Mouse (Mus musculus) heart, embryonic 14.5 days (tissue): ENCODE measurements at regions not wholly inside any gene's neighbourhood (a gene's known extent, or its start where the extent isn't known, plus 50 kb on each side); places are given as distances from the start of the nearest gene placed in this dataset.
A peak's percentile ranks its signal among the peaks of the same experiment; 100 is the strongest.

Source experiments
- ATAC-seq: fragments of 200-750 bp; cut with Nextera tagmentation; 2 replicates; pipeline ENCODE4 v1.8.0; 2017; ENCODE audit warnings: low read depth, moderate TSS enrichment; ENCODE audit not compliant: insufficient number of reproducible peaks, insufficient read depth, low FRiP score
- H3K27ac ChIP-seq, 2 experiments: fragments of 200-500 bp in 1 of 2; fragments of 300-500 bp in 1 of 2; sonication (generic) in 1 of 2; replicated peaks in 1 of 2; 2 replicates each; pipeline ENCODE4 v1.5.1; 2012 to 2014; ENCODE audit warnings: low read depth in 2 of 2, low read length in 2 of 2, control low read depth in 1 of 2, mild to moderate bottlenecking in 1 of 2, mixed read lengths in 1 of 2; ENCODE audit not compliant: control insufficient read depth in 1 of 2, insufficient read depth in 1 of 2
- H3K27me3 ChIP-seq: fragments of 300-500 bp; sonication (generic); 2 replicates; pipeline ENCODE4 v1.6.1; 2014; ENCODE audit warnings: mild to moderate bottlenecking, low read length, control low read depth; ENCODE audit not compliant: control insufficient read depth, insufficient read depth
- H3K36me3 ChIP-seq: fragments of 300-500 bp; sonication (generic); 2 replicates; pipeline ENCODE4 v1.6.1; 2014; ENCODE audit warnings: mild to moderate bottlenecking, control low read depth, low read length, mixed read lengths; ENCODE audit not compliant: control insufficient read depth, insufficient read depth
- H3K4me1 ChIP-seq, 2 experiments: fragments of 200-500 bp in 1 of 2; fragments of 300-500 bp in 1 of 2; sonication (generic) in 1 of 2; 2 replicates each; pipeline ENCODE4 v1.6.1; 2012 to 2014; ENCODE audit warnings: low read length in 2 of 2, control low read depth in 1 of 2, mixed read lengths in 1 of 2; ENCODE audit not compliant: control insufficient read depth in 2 of 2, insufficient read depth in 2 of 2
- H3K4me2 ChIP-seq: fragments of 300-500 bp; sonication (generic); 2 replicates; pipeline ENCODE4 v1.6.1; 2014; ENCODE audit warnings: mild to moderate bottlenecking, low read length
- H3K4me3 ChIP-seq, 2 experiments: fragments of 200-500 bp in 1 of 2; fragments of 300-500 bp in 1 of 2; sonication (generic) in 1 of 2; 2 replicates each; pipeline ENCODE4 v1.5.1; 2012 to 2014; ENCODE audit warnings: low read length in 2 of 2, mild to moderate bottlenecking in 2 of 2, control low read depth in 1 of 2, low read depth in 1 of 2, moderate library complexity in 1 of 2; ENCODE audit not compliant: control insufficient read depth in 1 of 2, insufficient read depth in 1 of 2
- H3K9ac ChIP-seq: fragments of 300-500 bp; sonication (generic); 2 replicates; pipeline ENCODE4 v1.6.1; 2014; ENCODE audit warnings: mild to moderate bottlenecking, low read length
- H3K9me3 ChIP-seq: fragments of 300-500 bp; sonication (generic); 2 replicates; pipeline ENCODE4 v1.6.1; 2016; ENCODE audit warnings: low read length, control low read depth; ENCODE audit not compliant: control insufficient read depth
- WGBS: fragments of 180-500 bp; shearing (Covaris S2); extraction: QIAGEN DNeasy Blood & Tissue Kit; methylation state at CpG from one replicate; pipeline ENCODE4 v1.1.7; 2014; 5-methylcytosine and 5-hydroxymethylcytosine counted together

GRCm38 (mm10) chrX:167015602-167016001 is 193.5 kb downstream of the Tmsb4x start:
- ATAC-seq = no peak
- H3K4me3 ChIP-seq = no peak overlapping the region
- no peak overlapping the region for H3K4me2 ChIP-seq
- no peaks in the 10 kb centered on the region for H3K4me1 ChIP-seq
- no peaks in the 10 kb centered on the region for H3K27me3 ChIP-seq
- H3K27ac ChIP-seq = no peak overlapping the region
- H3K9ac ChIP-seq = no peak overlapping the region
- WGBS = 68% methylated on average over 2 of the region's 2 CpGs
- H3K9me3 ChIP-seq = no peaks in the 10 kb centered on the region
- H3K36me3 ChIP-seq = no peaks in the 10 kb centered on the region

- Histone ChIP-seq H3K27ac (peak overlapping the region in 1 of 2 experiments; percentile 24; a peak in 1 of 4 replicates), H3K9me3 (no peaks in the 10 kb centered on the region)
- ATAC-seq = no peak
Measured at GRCm38 (mm10) chrX:167014322-167014721, 194.8 kb downstream of the Tmsb4x start.

GRCm38 (mm10) chrX:167012891-167013290 is 196.2 kb downstream of the Tmsb4x start:
- ATAC-seq = no peak
- 75% methylated on average over 4 of the region's 4 CpGs for WGBS

More at GRCm38 (mm10) chrX:167014322-167014721, 194.8 kb downstream of the Tmsb4x start:
- H3K4me3 ChIP-seq = no peak overlapping the region
- 42% methylated on average over 2 of the region's 2 CpGs for WGBS
- H3K27me3 ChIP-seq = no peaks in the 10 kb centered on the region
- H3K36me3 ChIP-seq = no peaks in the 10 kb centered on the region
- H3K4me2 ChIP-seq = no peak overlapping the region
- no peaks in the 10 kb centered on the region for H3K4me1 ChIP-seq
- H3K9ac ChIP-seq = no peak overlapping the region

GRCm38 (mm10) chrX:167011977-167012542 is 197.1 kb downstream of the Tmsb4x start:
- Histone ChIP-seq H3K9ac (no peak overlapping the region), H3K36me3 (no peaks in the 10 kb centered on the region), H3K27ac (no peak overlapping the region), H3K4me3 (no peak overlapping the region), H3K4me1 (no peaks in the 10 kb centered on the region), H3K9me3 (no peaks in the 10 kb centered on the region), H3K27me3 (no peaks in the 10 kb centered on the region), H3K4me2 (no peak overlapping the region)
- ATAC-seq = no peak
- WGBS = 45% methylated on average over 1 of the region's 1 CpGs

More at GRCm38 (mm10) chrX:167012891-167013290, 196.2 kb downstream of the Tmsb4x start:
- no peaks in the 10 kb centered on the region for H3K36me3 ChIP-seq
- H3K4me3 ChIP-seq = no peak overlapping the region
- no peak overlapping the region for H3K27ac ChIP-seq
- no peaks in the 10 kb centered on the region for H3K4me1 ChIP-seq
- no peak overlapping the region for H3K4me2 ChIP-seq
- H3K27me3 ChIP-seq = no peaks in the 10 kb centered on the region
- no peak overlapping the region for H3K9ac ChIP-seq
- no peaks in the 10 kb centered on the region for H3K9me3 ChIP-seq

- Histone ChIP-seq H3K27ac (no peak overlapping the region), H3K4me3 (no peak overlapping the region), H3K4me2 (no peak overlapping the region), H3K36me3 (no peaks in the 10 kb centered on the region), H3K4me1 (no peaks in the 10 kb centered on the region), H3K27me3 (no peaks in the 10 kb centered on the region), H3K9ac (no peak overlapping the region), H3K9me3 (no peaks in the 10 kb centered on the region)
- WGBS = 73% methylated on average over 4 of the region's 4 CpGs
- no peak for ATAC-seq
Measured at GRCm38 (mm10) chrX:166995855-166996254, 213.3 kb downstream of the Tmsb4x start.

- Histone ChIP-seq H3K27ac (no peak overlapping the region), H3K36me3 (no peaks in the 10 kb centered on the region)
Measured at GRCm38 (mm10) chrX:166981003-166981402, 228.1 kb downstream of the Tmsb4x start.

GRCm38 (mm10) chrX:166980504-166980903 is 228.6 kb downstream of the Tmsb4x start:
- Histone ChIP-seq H3K9me3 (no peaks in the 10 kb centered on the region), H3K27ac (no peak overlapping the region), H3K9ac (no peak overlapping the region), H3K36me3 (no peaks in the 10 kb centered on the region), H3K4me1 (no peaks in the 10 kb centered on the region), H3K4me3 (no peak overlapping the region), H3K27me3 (no peaks in the 10 kb centered on the region), H3K4me2 (no peak overlapping the region)
- ATAC-seq = no peak
- WGBS = 74% methylated on average over 4 of the region's 4 CpGs

More at GRCm38 (mm10) chrX:166981003-166981402, 228.1 kb downstream of the Tmsb4x start:
- Histone ChIP-seq H3K4me1 (no peaks in the 10 kb centered on the region), H3K4me3 (no peak overlapping the region), H3K27me3 (no peaks in the 10 kb centered on the region), H3K4me2 (no peak overlapping the region), H3K9ac (no peak overlapping the region), H3K9me3 (no peaks in the 10 kb centered on the region)
- WGBS = 61% methylated on average over 6 of the region's 6 CpGs
- ATAC-seq = no peak

GRCm38 (mm10) chrX:166977029-166977428 is 232.1 kb downstream of the Tmsb4x start:
- no peak for ATAC-seq
- no peak overlapping the region for H3K4me2 ChIP-seq
- peak overlapping the region; percentile 26 to 33; a peak in 1 of 4 replicates for H3K27ac ChIP-seq
- no peaks in the 10 kb centered on the region for H3K4me1 ChIP-seq
- H3K27me3 ChIP-seq = no peaks in the 10 kb centered on the region
- no peaks in the 10 kb centered on the region for H3K9me3 ChIP-seq
- no peak overlapping the region for H3K4me3 ChIP-seq
- H3K36me3 ChIP-seq = no peaks in the 10 kb centered on the region
- H3K9ac ChIP-seq = no peak overlapping the region
